Mouse (Mus musculus): ENCODE measurements around the gene Tmem108. TPM values are rescaled to one million over a fixed set of nuclear protein-coding genes. Genes with fewer than 3 reads are reported as not detected.

Tmem108 gene
- total RNA-seq, 2 experiments from 2014 or later, result 8.7 to 10.8 TPM

DNA sequence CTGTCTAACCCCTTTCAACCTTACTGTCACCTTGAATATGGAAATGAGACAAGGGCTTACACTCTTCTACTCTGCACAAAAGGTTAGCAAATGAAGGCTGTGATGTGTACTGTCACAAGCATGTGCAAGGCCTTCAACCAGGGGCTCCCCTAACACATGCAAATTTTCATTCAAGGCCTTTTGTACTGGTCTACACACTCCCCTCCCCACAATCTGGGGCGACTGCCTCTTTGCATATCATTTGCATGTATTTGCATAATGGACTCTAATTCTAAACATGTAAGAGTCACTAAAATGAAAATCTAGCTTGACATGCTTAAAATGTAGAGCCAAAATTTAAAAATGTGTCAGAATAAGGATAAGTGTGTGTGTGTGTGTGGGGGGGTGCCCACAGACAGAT, 257.0 kb downstream of the Tmem108 start:
- no peak for DNase-seq (ENCODE audit: low spot score in 2 of 2)

- DNase-seq (ENCODE audit: low spot score in 2 of 2), result no peak
Measured at GRCm38 (mm10) chr9:103503586-103504298, 257.9 kb downstream of the Tmem108 start.

- no peak for DNase-seq (ENCODE audit: low spot score in 2 of 2)
Measured at GRCm38 (mm10) chr9:103502655-103503054, 259.0 kb downstream of the Tmem108 start.

DNA sequence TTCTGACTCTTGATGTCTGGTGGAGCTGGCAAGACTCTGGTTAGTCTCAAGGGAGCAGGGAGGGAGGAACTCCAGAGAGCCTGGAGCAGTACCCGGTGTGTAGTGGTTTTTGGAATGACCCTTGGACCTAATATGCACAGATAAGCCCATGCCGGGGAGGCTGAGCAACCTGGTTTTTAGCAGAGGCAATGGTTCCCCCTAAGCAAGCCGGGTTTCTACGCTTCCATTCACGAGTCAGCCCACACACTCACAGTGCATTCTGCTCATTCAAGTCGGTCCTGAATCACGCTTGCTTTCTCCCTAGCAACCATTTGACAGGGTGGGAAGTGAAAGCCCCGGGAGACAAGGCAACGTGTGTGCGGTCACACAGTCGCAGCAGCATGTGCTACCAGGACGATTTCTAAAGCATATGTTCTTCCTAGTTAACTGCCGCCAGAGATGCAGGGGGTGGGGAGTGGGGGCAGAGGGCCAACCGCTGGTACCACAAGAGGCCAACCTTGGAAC, 259.7 kb downstream of the Tmem108 start:
- DNase-seq (ENCODE audit: low spot score in 2 of 2), result no peak

- no peak for DNase-seq (ENCODE audit: low spot score in 2 of 2)
Measured at GRCm38 (mm10) chr9:103499366-103499765, 262.3 kb downstream of the Tmem108 start.

GRCm38 (mm10) chr9:103498699-103499098, 262.9 kb downstream of the Tmem108 start:
- no peak for DNase-seq (ENCODE audit: low spot score in 2 of 2)

DNA sequence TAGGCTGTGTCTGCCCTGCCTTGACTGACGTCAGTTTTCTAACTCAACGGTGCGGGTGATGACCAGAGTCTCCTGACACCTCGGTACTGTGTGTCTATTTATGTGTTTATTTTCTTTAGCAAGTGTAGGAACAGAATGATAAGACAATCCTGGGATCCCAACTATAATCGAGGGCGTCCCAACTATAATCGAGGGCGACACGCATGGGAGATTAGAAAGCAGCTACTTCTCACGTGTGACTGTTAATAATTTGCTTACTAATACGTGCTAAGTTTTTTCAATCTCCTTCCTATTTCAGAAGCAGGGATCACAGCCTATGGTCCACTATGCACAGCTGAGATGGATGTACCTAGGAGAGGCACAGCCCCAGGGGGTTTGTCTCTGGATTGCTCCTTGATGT, 266.2 kb downstream of the Tmem108 start:
- no peak for DNase-seq (ENCODE audit: low spot score in 2 of 2)

DNA sequence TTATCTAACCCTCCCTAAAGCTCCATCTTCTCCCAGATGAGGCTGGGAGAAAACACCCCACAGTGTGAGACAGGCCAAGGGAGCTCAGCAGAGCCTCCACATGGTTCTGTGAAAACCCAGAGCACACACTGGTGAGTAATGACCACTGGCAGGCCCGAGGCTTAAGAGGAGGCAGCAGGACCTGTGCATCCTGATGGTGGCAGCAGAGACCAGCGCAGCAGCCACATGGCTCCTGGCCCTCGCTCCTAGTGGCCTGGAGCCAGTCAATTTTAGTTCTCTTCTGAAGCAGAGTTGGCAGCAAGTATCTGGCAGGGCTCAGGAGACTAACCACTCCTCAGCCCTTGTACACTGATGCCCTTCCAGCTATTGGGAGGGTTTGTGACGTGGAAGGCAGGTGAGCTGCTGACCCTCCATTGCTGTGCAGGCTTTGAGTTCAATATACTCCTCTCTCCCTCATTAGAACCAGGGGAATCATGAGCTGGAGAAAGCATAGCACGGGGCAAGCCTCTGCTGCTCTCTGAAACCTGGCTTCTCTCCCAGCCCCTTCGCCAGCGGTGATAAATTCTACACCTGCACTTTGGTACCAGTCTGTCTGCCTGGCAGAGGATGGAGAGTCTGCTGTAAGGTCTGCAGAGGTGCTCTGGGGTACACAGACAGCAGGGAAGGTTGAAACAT, 267.2 kb downstream of the Tmem108 start:
- DNase-seq (ENCODE audit: low spot score in 2 of 2), result peak; percentile 32 to 59

- no peak for DNase-seq (ENCODE audit: low spot score in 2 of 2)
Measured at GRCm38 (mm10) chr9:103491985-103492384, 269.7 kb downstream of the Tmem108 start.

DNA sequence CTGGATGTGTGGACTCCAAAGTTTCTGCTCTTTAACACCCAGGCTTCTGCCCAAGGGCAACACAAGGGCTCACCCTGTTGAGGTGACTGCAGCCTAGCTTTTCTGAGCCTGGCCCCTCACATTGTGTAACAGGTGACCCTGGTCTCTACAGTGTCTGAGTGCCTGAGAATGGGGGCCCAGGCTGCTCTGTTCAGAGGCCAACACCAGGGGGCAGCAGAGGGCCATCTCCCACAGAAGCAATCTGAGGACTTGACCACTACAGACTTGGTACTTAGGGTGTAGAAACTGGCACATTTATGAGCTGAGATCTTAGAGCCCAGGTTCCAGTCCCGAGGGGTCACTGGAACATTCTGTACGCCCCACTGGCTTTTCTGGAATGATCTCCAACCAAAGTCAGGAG, 271.2 kb downstream of the Tmem108 start:
- DNase-seq (ENCODE audit: low spot score in 2 of 2), result peak; percentile 48 to 65

- no peak for DNase-seq (ENCODE audit: low spot score in 2 of 2)
Measured at GRCm38 (mm10) chr9:103489883-103490282, 271.8 kb downstream of the Tmem108 start.

- DNase-seq (ENCODE audit: low spot score in 2 of 2), result no peak
Measured at GRCm38 (mm10) chr9:103489096-103489495, 272.5 kb downstream of the Tmem108 start.

DNA sequence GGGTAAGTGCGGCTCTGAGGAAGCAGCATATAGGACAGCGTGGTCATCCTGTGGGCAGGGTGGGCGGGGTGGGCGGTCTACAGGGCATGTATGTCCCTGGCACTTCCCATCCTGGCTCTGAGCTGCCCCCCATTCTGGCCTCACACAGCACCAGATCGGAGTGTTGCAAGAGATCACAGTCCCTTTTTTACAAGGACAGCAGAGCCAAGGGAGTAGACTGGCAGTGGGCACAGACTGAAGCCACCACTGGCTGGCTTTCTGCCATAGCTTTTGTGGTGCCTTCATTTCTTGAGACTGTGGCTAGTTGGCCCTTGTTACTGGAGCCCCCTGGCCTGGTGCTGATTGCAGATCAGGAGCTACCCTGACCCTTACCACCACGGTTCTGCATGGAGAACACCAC, 275.4 kb downstream of the Tmem108 start:
- no peak for DNase-seq (ENCODE audit: low spot score in 2 of 2)

DNA sequence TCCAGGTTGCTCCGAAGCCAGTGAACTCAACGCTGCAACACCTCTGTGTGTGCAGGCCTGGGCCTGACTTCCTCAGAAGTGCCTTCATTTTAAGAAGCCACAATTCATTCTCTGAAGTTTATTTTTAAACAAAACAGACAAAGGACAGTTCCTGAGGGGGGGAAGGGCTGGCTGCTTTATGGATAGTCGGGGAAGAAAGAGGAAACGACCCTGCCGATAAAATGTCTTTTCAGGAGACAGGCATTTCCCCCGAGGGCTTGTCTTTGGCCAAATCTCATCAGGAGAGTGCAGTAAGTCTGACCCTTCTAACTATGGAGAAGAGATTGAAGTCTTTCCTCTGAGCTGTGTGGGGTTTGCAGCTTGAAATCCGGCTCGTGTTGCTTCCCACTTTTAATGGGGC, 276.0 kb downstream of the Tmem108 start:
- no peak for DNase-seq (ENCODE audit: low spot score in 2 of 2)

DNA sequence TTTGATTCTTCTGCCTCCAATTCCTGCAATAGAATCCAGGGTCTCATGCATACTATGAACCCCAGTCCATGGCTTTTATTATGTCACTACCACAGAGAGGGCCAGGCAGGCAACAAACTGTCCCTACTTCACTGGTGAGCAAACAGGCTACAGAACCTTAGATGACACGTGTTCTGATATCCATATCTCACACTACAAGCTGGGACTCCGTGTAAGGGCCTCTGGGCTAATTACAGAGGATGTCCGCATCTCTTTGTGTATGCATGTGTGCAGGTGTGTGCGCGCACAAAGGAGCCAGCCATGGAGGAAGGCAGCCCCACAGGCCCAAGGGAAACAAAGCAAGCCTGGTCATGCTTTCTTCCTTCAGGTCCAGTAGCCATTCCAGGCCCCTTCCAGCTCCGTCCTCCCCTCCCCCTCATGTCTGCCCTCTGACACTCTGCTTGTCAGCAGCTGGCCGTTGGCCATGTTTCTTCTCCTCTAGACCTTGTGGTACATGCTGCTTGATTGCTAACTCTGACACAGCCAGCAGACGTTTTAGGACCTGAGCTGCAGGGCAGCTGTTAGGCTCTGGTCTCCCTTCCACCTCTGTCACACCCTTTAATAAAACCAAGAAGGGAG, 280.9 kb downstream of the Tmem108 start:
- DNase-seq (ENCODE audit: low spot score in 2 of 2), result no peak

- no peak for DNase-seq (ENCODE audit: low spot score in 2 of 2)
Measured at GRCm38 (mm10) chr9:103480044-103480576, 281.5 kb downstream of the Tmem108 start, which contains the start of gene Bfsp2. Gene Bfsp2, minus strand, starts transcription at chr9:103480420.

DNA sequence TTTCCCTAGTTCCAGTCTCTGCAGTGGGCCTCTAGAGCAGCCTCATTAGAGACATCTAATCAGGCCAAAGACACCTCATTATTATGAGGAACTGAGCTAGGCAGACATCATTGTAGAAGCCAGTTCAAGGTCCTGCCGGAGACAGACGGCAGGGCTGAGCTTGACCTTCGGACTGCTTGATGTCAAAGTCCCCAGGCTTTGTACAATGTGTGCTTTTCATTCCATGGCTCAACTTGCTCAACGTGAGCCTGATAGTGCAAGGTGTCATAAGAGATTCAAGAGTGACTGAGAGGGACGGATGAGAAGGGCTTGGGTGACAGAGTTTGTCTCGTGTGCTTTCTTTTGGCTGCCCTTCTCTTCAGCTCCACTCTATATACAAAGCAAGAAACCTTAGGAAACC, 286.2 kb downstream of the Tmem108 start:
- DNase-seq (ENCODE audit: low spot score in 2 of 2), result no peak

DNA sequence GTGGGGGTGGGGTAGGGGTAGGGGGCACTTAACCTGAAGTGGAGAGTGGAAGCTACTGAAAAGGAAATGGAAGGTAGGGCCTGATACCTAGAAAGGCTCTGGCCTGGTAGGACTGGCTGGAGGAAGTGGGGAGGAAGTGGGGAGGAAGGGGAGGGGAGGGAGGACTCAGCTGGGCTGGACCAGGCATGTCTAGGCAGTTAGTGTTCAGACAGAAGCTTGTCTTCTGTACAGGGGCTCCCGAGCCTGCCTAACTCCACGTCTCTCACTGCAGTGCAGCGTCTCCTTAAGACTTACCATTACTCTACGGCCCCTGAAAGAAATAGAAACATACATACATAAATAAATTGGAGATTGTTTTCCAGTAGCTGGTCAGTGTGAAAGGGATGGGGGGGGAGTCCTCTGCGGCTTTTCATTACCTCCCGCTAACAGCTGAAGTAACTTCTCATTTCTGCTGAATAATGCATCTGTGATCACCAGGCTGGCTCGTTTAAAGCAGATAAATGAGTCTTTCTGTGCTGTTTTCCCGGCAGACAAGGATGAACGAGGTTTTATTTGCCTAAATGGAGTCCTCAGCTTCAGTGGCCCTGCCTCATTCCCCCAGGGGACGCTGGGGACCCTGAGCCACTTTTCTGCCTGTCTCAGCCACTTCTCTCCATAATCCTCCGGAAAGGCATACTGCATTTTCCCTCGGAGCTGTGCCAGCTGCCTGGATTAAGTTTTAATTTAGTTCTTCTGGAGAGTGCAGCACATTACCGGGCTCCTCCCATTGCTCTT, 287.5 kb downstream of the Tmem108 start:
- no peak for DNase-seq (ENCODE audit: low spot score in 2 of 2)

GRCm38 (mm10) chr9:103471784-103472183, 289.9 kb downstream of the Tmem108 start:
- no peak for DNase-seq (ENCODE audit: low spot score in 2 of 2)

DNA sequence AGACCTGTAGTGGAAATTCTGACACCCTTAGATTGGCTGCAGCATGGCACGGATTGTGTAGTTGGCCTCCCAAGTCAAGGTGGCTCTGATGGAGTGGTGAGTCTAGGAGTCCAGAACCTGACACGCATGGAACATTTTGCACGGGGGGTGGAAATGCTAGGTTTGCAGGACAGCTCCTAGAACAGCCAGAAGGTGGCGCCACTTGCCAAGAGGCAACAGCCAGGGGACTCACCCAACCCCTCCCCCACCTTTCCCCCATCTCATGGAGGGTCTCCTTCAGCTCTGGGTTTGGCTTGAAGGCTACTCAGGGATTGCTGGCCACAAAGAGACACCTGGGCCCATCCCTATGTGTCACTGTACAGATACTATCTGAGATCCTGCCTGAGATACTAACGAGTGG, 292.1 kb downstream of the Tmem108 start:
- DNase-seq (ENCODE audit: low spot score in 2 of 2), result no peak

- no peak for DNase-seq (ENCODE audit: low spot score in 2 of 2)
Measured at GRCm38 (mm10) chr9:103468911-103469310, 292.7 kb downstream of the Tmem108 start.
